Mouse (Mus musculus): ENCODE data around the gene Mmel1.

Gene Mmel1

GRCm38 (mm10) chr4:154908490-154908889 lies 39.1 kb downstream of the Mmel1 start:
- DNase-seq = no peak

- DNase-seq = no peak
These were observed 41.5 kb downstream of the Mmel1 start for GRCm38 (mm10) chr4:154910606-154911522.

- no peak for DNase-seq
These were observed 42.3 kb downstream of the Mmel1 start for GRCm38 (mm10) chr4:154911644-154912043.

- no peak for DNase-seq
These were observed 44.5 kb downstream of the Mmel1 start for GRCm38 (mm10) chr4:154913845-154914244.

GRCm38 (mm10) chr4:154914252-154914651 lies 44.9 kb downstream of the Mmel1 start:
- DNase-seq = no peak

GRCm38 (mm10) chr4:154914707-154915106 lies 45.3 kb downstream of the Mmel1 start:
- DNase-seq = no peak

GRCm38 (mm10) chr4:154915286-154915685 lies 45.9 kb downstream of the Mmel1 start:
- no peak for DNase-seq

- DNase-seq = no peak
These were observed 47.3 kb downstream of the Mmel1 start for GRCm38 (mm10) chr4:154916662-154917061.

GRCm38 (mm10) chr4:154922291-154922690 lies 52.9 kb downstream of the Mmel1 start:
- peak; percentile 56 to 58 for DNase-seq

GRCm38 (mm10) chr4:154922931-154923330 lies 53.5 kb downstream of the Mmel1 start:
- DNase-seq = no peak

GRCm38 (mm10) chr4:154925413-154925812 lies 56.0 kb downstream of the Mmel1 start:
- DNase-seq = peak in 1 of 2 experiments; percentile 38

GRCm38 (mm10) chr4:154926969-154927898 lies 57.8 kb downstream of the Mmel1 start:
- DNase-seq = no peak

- DNase-seq = no peak
These were observed 58.5 kb downstream of the Mmel1 start for GRCm38 (mm10) chr4:154927899-154928337.

- no peak for DNase-seq
These were observed 59.2 kb downstream of the Mmel1 start, which contains the start of gene Tnfrsf14 for GRCm38 (mm10) chr4:154928395-154929087. Tnfrsf14 (minus strand) TSS chr4:154928563.

GRCm38 (mm10) chr4:154929088-154929660 lies 59.8 kb downstream of the Mmel1 start:
- no peak for DNase-seq

GRCm38 (mm10) chr4:154933306-154933907 lies 64.0 kb downstream of the Mmel1 start:
- DNase-seq = no peak

- no peak for DNase-seq
These were observed 65.4 kb downstream of the Mmel1 start for GRCm38 (mm10) chr4:154934800-154935199.

GRCm38 (mm10) chr4:154935788-154936187 lies 66.4 kb downstream of the Mmel1 start:
- DNase-seq = no peak

GRCm38 (mm10) chr4:154936542-154937255 lies 67.3 kb downstream of the Mmel1 start:
- no peak for DNase-seq

GRCm38 (mm10) chr4:154937746-154938145 lies 68.4 kb downstream of the Mmel1 start:
- DNase-seq = no peak

- no peak for DNase-seq
These were observed 70.8 kb downstream of the Mmel1 start for GRCm38 (mm10) chr4:154940156-154940555.

Measured in cerebellum, postnatal 10 days (tissue).